Mouse (Mus musculus): ENCODE data around the gene Nus1. TPM values are rescaled to one million over a fixed set of nuclear protein-coding genes. Genes with fewer than 3 reads are reported as not detected.

Nus1 gene
- polyA plus RNA-seq, 1 experiment from 2014 or later, result 24.8 TPM

GRCm38 (mm10) chr10:52423097-52423496 lies 5.8 kb downstream of the Nus1 start:
- DNase-seq (ENCODE audit: low spot score) (no peak), ATAC-seq (ENCODE audit: low FRiP score) (no peak)
- H3K27ac ChIP-seq, result no peak overlapping the region
- WGBS, result 81% methylated on average over 2 of the region's 2 CpGs
- H3K4me3 ChIP-seq (replicated peaks; ENCODE audit: low read length), result no peak overlapping the region
- H3K36me3 ChIP-seq (replicated peaks; ENCODE audit: control insufficient read depth, insufficient read depth), result no peaks in the 10 kb centered on the region
- no peak overlapping the region for H3K4me2 ChIP-seq (replicated peaks)
- H3K4me1 ChIP-seq (replicated peaks; ENCODE audit: control insufficient read depth, insufficient read depth, low read length), result peaks cover 44% of the 10 kb centered on the region
- no peaks in the 10 kb centered on the region for H3K9me3 ChIP-seq (ENCODE audit: control insufficient read depth, low read length)
- H3K27me3 ChIP-seq (ENCODE audit: control insufficient read depth, insufficient read depth, low read length), result no peaks in the 10 kb centered on the region
- H3K9ac ChIP-seq, result no peak overlapping the region

- no peak for ATAC-seq (ENCODE audit: low FRiP score)
- DNase-seq (ENCODE audit: low spot score), result no peak
- Histone ChIP-seq H3K36me3 (replicated peaks; ENCODE audit: control insufficient read depth, insufficient read depth) (peaks cover 18% of the 10 kb centered on the region), H3K4me1 (replicated peaks; ENCODE audit: control insufficient read depth, insufficient read depth, low read length) (peaks cover 17% of the 10 kb centered on the region; the same call in 1 of the 2 replicates), H3K9ac (no peak overlapping the region), H3K4me2 (replicated peaks) (no peak overlapping the region), H3K9me3 (ENCODE audit: control insufficient read depth, low read length) (no peaks in the 10 kb centered on the region), H3K27me3 (ENCODE audit: control insufficient read depth, insufficient read depth, low read length) (no peaks in the 10 kb centered on the region), H3K4me3 (replicated peaks; ENCODE audit: low read length) (no peak overlapping the region), H3K27ac (no peak overlapping the region)
- WGBS, result 89% methylated on average over 7 of the region's 7 CpGs
Observed at GRCm38 (mm10) chr10:52426314-52426980, 9.1 kb downstream of the Nus1 start.

DNA sequence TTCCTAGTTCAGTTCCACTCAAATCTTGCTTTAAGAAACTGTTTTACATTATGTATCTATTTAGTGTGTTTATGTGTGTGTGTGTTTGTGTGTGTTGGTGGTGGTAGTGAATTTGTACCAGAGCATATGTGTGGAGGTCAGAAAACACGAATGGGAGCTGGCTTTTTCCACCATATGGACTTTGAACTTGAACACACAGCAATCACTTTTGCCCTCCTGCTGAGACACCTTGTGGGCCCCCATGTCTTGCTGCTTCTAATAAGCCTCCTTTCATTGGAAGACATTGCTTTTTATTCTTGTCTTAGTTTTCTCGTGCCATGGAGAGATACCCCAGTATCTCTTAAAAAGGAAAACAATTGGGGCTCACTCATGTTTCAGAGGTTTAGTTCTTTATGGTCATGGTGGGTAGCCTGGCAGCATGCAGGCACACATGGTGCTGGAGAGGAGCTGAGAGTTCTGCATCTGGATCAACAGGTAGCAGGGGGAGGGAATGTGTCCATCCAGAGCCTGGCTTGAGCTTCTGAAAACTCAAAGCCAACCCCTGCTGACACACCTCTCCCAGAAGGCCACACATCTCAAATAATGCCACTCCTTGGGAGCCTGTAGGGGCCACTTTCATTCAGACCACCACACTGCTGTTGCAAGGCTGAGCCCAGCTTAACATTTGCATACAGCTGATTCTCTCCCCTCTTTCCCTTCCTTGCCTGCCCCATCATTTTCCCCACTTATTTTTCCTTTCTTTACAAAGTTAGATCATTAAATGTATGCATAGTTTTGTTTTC lies 10.5 kb downstream of the Nus1 start:
- DNase-seq (ENCODE audit: low spot score) (no peak), ATAC-seq (ENCODE audit: low FRiP score) (no peak)
- Histone ChIP-seq H3K4me3 (replicated peaks; ENCODE audit: low read length) (no peak overlapping the region), H3K9ac (no peak overlapping the region), H3K27me3 (ENCODE audit: control insufficient read depth, insufficient read depth, low read length) (no peaks in the 10 kb centered on the region), H3K27ac (no peak overlapping the region), H3K4me2 (replicated peaks) (no peak overlapping the region), H3K4me1 (replicated peaks; ENCODE audit: control insufficient read depth, insufficient read depth, low read length) (peaks cover 15% of the 10 kb centered on the region; the same call in 1 of the 2 replicates), H3K9me3 (ENCODE audit: control insufficient read depth, low read length) (no peaks in the 10 kb centered on the region), H3K36me3 (replicated peaks; ENCODE audit: control insufficient read depth, insufficient read depth) (peaks cover 30% of the 10 kb centered on the region)
- WGBS, result 40% methylated on average over 2 of the region's 2 CpGs

GRCm38 (mm10) chr10:52430953-52431352 lies 13.6 kb downstream of the Nus1 start:
- no peak overlapping the region for H3K27ac ChIP-seq
- no peak for ATAC-seq (ENCODE audit: low FRiP score)

DNA sequence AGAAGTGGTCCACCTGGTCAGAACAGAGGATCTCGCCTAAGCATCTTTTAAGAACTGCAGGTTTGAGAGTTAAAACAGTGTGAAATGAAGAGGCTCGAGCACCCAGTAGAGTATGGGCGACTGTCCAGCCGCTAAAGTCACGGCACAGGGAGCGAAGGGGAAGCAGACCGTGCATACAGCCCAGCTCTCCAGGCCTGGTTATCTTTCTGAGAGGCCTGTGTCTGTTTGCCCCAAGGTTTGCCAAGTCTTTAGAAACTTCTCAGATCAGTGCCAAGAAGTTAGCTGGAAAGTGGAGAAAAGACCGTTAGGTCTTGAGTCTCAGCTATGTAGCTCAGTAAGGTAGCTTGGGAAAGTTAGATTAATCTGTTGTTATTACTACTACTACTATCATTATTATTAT lies 17.5 kb downstream of the Nus1 start:
- no peak overlapping the region for H3K4me2 ChIP-seq (replicated peaks)
- no peak for ATAC-seq (ENCODE audit: low FRiP score)
- no peaks in the 10 kb centered on the region for H3K27me3 ChIP-seq (ENCODE audit: control insufficient read depth, insufficient read depth, low read length)
- no peak overlapping the region for H3K4me3 ChIP-seq (replicated peaks; ENCODE audit: low read length)
- H3K9me3 ChIP-seq (ENCODE audit: control insufficient read depth, low read length), result no peaks in the 10 kb centered on the region
- H3K4me1 ChIP-seq (replicated peaks; ENCODE audit: control insufficient read depth, insufficient read depth, low read length), result no peaks in the 10 kb centered on the region
- 92% methylated on average over 8 of the region's 8 CpGs for WGBS
- H3K9ac ChIP-seq, result no peak overlapping the region
- H3K27ac ChIP-seq, result no peak overlapping the region
- DNase-seq (ENCODE audit: low spot score), result no peak
- peaks cover 86% of the 10 kb centered on the region for H3K36me3 ChIP-seq (replicated peaks; ENCODE audit: control insufficient read depth, insufficient read depth)

More at GRCm38 (mm10) chr10:52430953-52431352, 13.6 kb downstream of the Nus1 start:
- no peak overlapping the region for H3K4me2 ChIP-seq (replicated peaks)
- H3K4me1 ChIP-seq (replicated peaks; ENCODE audit: control insufficient read depth, insufficient read depth, low read length), result peaks cover 14% of the 10 kb centered on the region; the same call in 1 of the 2 replicates
- peaks cover 59% of the 10 kb centered on the region for H3K36me3 ChIP-seq (replicated peaks; ENCODE audit: control insufficient read depth, insufficient read depth)
- WGBS, result 98% methylated on average over 1 of the region's 1 CpGs
- H3K9ac ChIP-seq, result no peak overlapping the region
- no peaks in the 10 kb centered on the region for H3K9me3 ChIP-seq (ENCODE audit: control insufficient read depth, low read length)
- H3K27me3 ChIP-seq (ENCODE audit: control insufficient read depth, insufficient read depth, low read length), result no peaks in the 10 kb centered on the region
- no peak for DNase-seq (ENCODE audit: low spot score)
- no peak overlapping the region for H3K4me3 ChIP-seq (replicated peaks; ENCODE audit: low read length)

GRCm38 (mm10) chr10:52460614-52461013 lies 43.3 kb downstream of the Nus1 start:
- no peak overlapping the region for H3K9ac ChIP-seq
- 47% methylated on average over 2 of the region's 2 CpGs for WGBS
- no peak overlapping the region for H3K4me3 ChIP-seq (replicated peaks; ENCODE audit: low read length)
- H3K27me3 ChIP-seq (ENCODE audit: control insufficient read depth, insufficient read depth, low read length), result no peaks in the 10 kb centered on the region
- DNase-seq (ENCODE audit: low spot score), result no peak
- no peak overlapping the region for H3K4me2 ChIP-seq (replicated peaks)
- no peaks in the 10 kb centered on the region for H3K4me1 ChIP-seq (replicated peaks; ENCODE audit: control insufficient read depth, insufficient read depth, low read length)
- no peak overlapping the region for H3K27ac ChIP-seq
- H3K9me3 ChIP-seq (ENCODE audit: control insufficient read depth, low read length), result no peaks in the 10 kb centered on the region
- H3K36me3 ChIP-seq (replicated peaks; ENCODE audit: control insufficient read depth, insufficient read depth), result no peaks in the 10 kb centered on the region
- ATAC-seq (ENCODE audit: low FRiP score), result no peak

- Histone ChIP-seq H3K4me2 (replicated peaks) (no peak overlapping the region), H3K9me3 (ENCODE audit: control insufficient read depth, low read length) (no peaks in the 10 kb centered on the region), H3K27me3 (ENCODE audit: control insufficient read depth, insufficient read depth, low read length) (no peaks in the 10 kb centered on the region), H3K27ac (no peak overlapping the region), H3K9ac (no peak overlapping the region), H3K36me3 (replicated peaks; ENCODE audit: control insufficient read depth, insufficient read depth) (no peaks in the 10 kb centered on the region), H3K4me3 (replicated peaks; ENCODE audit: low read length) (no peak overlapping the region), H3K4me1 (replicated peaks; ENCODE audit: control insufficient read depth, insufficient read depth, low read length) (no peaks in the 10 kb centered on the region)
- DNase-seq (ENCODE audit: low spot score), result no peak
- ATAC-seq (ENCODE audit: low FRiP score), result no peak
- WGBS, result 69% methylated on average over 7 of the region's 7 CpGs
Observed at GRCm38 (mm10) chr10:52463941-52464739, 46.8 kb downstream of the Nus1 start.

GRCm38 (mm10) chr10:52471520-52471919 lies 54.2 kb downstream of the Nus1 start:
- ATAC-seq (ENCODE audit: low FRiP score), result no peak
- Histone ChIP-seq H3K4me1 (replicated peaks; ENCODE audit: control insufficient read depth, insufficient read depth, low read length) (no peaks in the 10 kb centered on the region), H3K9ac (no peak overlapping the region), H3K27ac (no peak overlapping the region), H3K4me2 (replicated peaks) (no peak overlapping the region), H3K36me3 (replicated peaks; ENCODE audit: control insufficient read depth, insufficient read depth) (no peaks in the 10 kb centered on the region), H3K4me3 (replicated peaks; ENCODE audit: low read length) (no peak overlapping the region), H3K27me3 (ENCODE audit: control insufficient read depth, insufficient read depth, low read length) (no peaks in the 10 kb centered on the region), H3K9me3 (ENCODE audit: control insufficient read depth, low read length) (no peaks in the 10 kb centered on the region)
- 87% methylated on average over 4 of the region's 4 CpGs for WGBS
- no peak for DNase-seq (ENCODE audit: low spot score)

All from hindbrain, embryonic 14.5 days (tissue).